Mouse (Mus musculus) kidney, adult 10 weeks (tissue): ENCODE results near the gene Saa1. TPM values are rescaled to one million over a fixed set of nuclear protein-coding genes. Genes with fewer than 3 reads are reported as not detected.

Experiments
- polyA plus RNA-seq: library from polyadenylated mRNA; stranded (reverse); fragments of 350-450 nt; fragmentation: Illumina TruSeq; extraction: RNeasy Lipid Tissue Mini Kit (QIAGEN cat#74804); gene quantifications from one replicate; pipeline ENCODE4 v1.2.3, GENCODE M21; 2014; ENCODE audit warnings: low read depth, low replicate concordance

Gene Saa1
- not detected for polyA plus RNA-seq

GRCm38 (mm10) chr7:46742880-46743279, at the start of gene Saa1:
Saa1 (minus strand) TSS chr7:46742980.

GRCm38 (mm10) chr7:46751490-46751889, 8.7 kb upstream of the Saa1 start, which contains the start of gene Saa2:
Saa2 (plus strand) TSS chr7:46751790.

GRCm38 (mm10) chr7:46732458-46732857, 10.3 kb downstream of the Saa1 start, which contains the start of gene Saa4:
Saa4 (minus strand) TSS chr7:46732603.

GRCm38 (mm10) chr7:46715600-46715999, 27.2 kb downstream of the Saa1 start, which contains the start of gene Saa3:
Saa3 (minus strand) TSS chr7:46715700.

DNA sequence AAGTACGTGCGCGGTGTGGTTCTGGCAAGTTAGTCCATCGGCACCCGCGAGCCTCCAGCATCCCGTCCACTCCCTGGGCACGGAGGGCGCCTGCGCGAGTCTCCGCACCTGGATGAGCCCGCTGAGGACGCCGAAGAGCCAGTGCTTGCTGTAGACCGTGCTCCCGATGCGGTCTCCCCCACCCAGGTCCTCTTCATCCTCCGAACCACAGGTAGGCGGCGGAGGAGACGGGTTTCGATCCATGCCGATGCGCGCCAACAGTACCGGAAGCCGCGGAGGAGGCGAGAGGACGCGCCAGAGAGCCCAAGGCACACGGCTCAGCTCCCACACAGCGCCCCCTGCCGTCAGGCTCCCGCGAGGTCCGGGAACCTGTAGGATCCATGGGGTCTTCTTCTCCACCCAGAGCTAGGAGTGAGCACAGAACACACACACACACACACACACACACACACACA, 32.4 kb downstream of the Saa1 start, which contains the start of gene Saal1:
TSS of gene Saal1 (minus strand) at position 291 of the 455 bp plus-strand sequence.

Other genes with a start within 250 kb of the Saa1 start
- 2.2 TPM for gene Sergef, start 103.2 kb downstream of the Saa1 start, polyA plus RNA-seq
- gene Tph1, start 70.4 kb downstream of the Saa1 start, polyA plus RNA-seq, result not detected
- gene Saal1, start 32.3 kb downstream of the Saa1 start, polyA plus RNA-seq, result 2.9 TPM
- not detected for gene Saa3, start 27.3 kb downstream of the Saa1 start, polyA plus RNA-seq
- gene Saa4, start 10.4 kb downstream of the Saa1 start, polyA plus RNA-seq, result not detected
- not detected for gene Saa2, start 8.8 kb upstream of the Saa1 start, polyA plus RNA-seq
- gene Hps5, start 53.1 kb upstream of the Saa1 start, polyA plus RNA-seq, result 47.9 TPM
- 87.8 TPM for gene Gtf2h1, start 53.1 kb upstream of the Saa1 start, polyA plus RNA-seq
- gene Ldha, start 98.5 kb upstream of the Saa1 start, polyA plus RNA-seq, result 201 TPM
- not detected for gene Ldhc, start 118.2 kb upstream of the Saa1 start, polyA plus RNA-seq
- 241 TPM for gene Tsg101, start 177.0 kb upstream of the Saa1 start, polyA plus RNA-seq
- gene Uevld, start 215.5 kb upstream of the Saa1 start, polyA plus RNA-seq, result 21.9 TPM
- not detected for gene Gm9999, start 240.6 kb upstream of the Saa1 start, polyA plus RNA-seq